Mouse (Mus musculus) ES-Bruce4 (cell line): ENCODE measurements around the gene Rgs3.

Source experiments
- CTCF ChIP-seq: IDR thresholded peaks from one replicate; pipeline ENCODE4 v1.8.1; 2011; ENCODE audit warnings: low read depth, low read length
- EP300 ChIP-seq: IDR thresholded peaks from 2 replicates; pipeline ENCODE4 v1.6.1; 2011; ENCODE audit warnings: low read depth, low read length; ENCODE audit not compliant: insufficient read depth
- POLR2A ChIP-seq: IDR thresholded peaks from one replicate; pipeline ENCODE4 v1.8.1; 2011; ENCODE audit warnings: low read length; ENCODE audit not compliant: insufficient read depth

DNA sequence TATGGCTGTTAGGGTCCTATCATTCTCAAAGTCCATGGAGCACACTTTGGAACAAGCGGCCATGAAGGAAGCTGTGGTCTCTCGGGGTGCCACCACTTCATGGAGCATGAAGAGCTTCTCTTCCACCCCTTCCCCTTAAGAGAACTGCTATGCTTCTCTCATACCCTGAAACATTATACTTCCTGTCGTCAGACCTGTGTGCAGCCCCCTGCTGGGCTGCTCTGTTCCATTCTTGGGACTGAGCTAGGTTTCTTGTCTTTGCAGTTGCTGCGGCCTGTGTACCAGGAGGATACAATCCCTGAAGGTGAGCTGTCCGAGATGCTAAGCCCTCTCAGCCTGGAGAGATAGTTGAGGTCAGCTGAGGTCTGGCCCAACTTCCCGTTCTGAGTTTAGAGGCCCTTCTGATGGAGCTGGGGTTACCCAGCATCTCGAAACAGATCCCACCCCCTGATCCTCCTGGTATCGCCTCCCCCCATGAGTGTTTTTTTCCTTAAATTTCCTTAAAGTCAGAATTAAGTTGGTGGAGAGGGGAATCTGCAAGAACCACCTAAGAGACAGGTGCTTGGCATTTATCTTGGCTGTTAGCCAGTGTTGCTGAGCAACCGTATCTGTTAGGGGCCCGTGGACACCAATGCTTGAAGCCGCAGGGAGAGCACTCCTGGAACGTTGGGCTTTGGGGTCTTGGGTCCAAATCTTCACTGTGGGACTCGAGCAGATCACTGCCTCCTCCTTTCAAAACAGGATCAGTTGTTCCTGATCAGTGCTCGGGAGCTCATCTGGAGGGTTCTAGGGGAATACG, 66.8 kb downstream of the Rgs3 start:
- TF ChIP-seq EP300, result no peak
- TF ChIP-seq POLR2A, result no peak
- no peak for TF ChIP-seq CTCF
